Mouse (Mus musculus) liver, embryonic 14.5 days (tissue): ENCODE data around the gene Rps6kc1.

ENCODE experiments used
- CTCF ChIP-seq: IDR thresholded peaks from 2 replicates; pipeline ENCODE4 v1.5.1; 2016; ENCODE audit warnings: antibody characterized with exemption, low read depth, control low read depth
- EP300 ChIP-seq: IDR thresholded peaks from 2 replicates; pipeline ENCODE4 v1.6.1; 2016; ENCODE audit warnings: antibody characterized with exemption, low read depth

- TF ChIP-seq CTCF (no peak), EP300 (no peak)
Observed at GRCm38 (mm10) chr1:190918938-190919337, 7.4 kb upstream of the Rps6kc1 start.
